Mouse (Mus musculus) left cerebral cortex, postnatal 25 days (tissue): ENCODE data around the gene Pik3ap1. TPM values are rescaled to one million over a fixed set of nuclear protein-coding genes. Genes with fewer than 3 reads are reported as not detected.
"Not testable (repeated sequence)": the region's sequence is repeated elsewhere in the genome, so short reads cannot be mapped to it uniquely, and the experiment has no call there.

Experiments
- DNase-seq, 2 experiments: peaks; one replicate each; pipeline ENCODE4 v3.0.0; 2022; ENCODE audit warnings: low spot score in 2 of 2, mixed read lengths in 1 of 2
- intact Hi-C: fragments of 180-260 bp; cut with DNase I; formaldehyde crosslinking; loops from one replicate; pipeline ENCODE4 v1.15.1; 2025
- total RNA-seq, 2 experiments: library from RNA; stranded (reverse); gene quantifications; 2 replicates each; pipeline ENCODE4 v1.2.3; 2021

The Pik3ap1 gene
- 1 to 10 TPM; 1.8 to 3.0 TPM for total RNA-seq

DNA sequence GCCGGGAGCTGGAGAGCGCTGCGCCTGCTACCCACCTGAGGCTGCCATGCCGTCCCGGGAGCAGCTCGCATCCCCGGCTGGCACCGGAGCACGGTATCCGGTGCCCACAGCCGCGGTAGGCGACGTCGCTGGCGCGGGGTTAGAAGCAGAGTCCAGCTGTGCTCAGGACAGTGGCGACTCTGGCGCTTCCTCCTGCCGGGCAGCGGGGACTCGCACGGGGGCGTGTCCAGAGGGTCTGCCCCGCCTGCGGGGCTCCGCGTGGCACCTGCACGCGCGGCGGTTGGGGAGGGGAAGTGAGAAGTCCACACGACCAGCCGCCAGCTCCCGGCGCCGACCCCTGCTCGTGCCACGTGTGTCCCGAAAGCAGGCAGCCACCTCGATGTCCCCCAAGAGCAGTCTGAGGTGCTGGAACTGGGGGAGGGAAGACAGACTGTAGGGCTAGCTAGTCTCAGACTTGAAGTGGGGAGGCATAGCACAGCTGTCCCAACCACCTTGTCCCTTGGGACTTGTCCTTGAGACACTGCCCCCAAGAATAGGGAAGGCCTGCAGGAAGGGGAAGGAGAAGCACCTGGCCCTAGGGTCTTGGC lies at the start of gene Pik3ap1:
Gene Pik3ap1, minus strand, starts transcription at position 181 of the 587 bp plus-strand sequence.
- DNase-seq: no peak
- intact Hi-C loops: no loop called here

DNA sequence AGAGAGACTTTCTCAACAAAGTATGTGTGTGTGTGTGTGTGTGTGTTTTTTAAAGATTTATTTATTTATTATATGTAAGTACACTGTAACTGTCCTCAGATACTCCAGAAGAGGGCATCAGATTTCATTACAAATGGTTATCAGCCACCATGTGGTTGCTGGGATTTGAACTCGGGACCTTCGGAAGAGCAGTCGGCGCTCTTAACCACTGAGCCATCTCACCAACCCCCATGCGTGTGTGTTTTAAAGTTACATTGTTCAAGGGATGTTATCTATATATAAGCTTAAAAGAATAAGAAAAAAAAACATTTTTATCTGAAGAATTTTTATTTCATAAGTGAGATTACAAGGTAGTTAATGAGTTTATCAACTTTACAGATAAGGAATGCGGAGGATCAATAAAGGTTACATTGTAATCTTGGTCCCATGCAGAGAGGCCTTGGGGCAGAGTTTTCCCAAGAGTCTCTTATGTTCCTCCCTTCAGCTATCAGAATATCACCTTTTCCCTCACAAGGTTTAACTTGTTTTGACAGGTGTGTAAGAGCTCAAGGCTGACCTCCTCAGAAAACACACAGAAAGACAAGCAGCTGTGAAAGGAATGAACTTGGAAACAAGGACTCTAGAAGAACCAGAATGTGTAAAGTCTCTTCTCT lies 46.7 kb upstream of the Pik3ap1 start:
- DNase-seq, intact Hi-C loops: not testable (repeated sequence)

DNA sequence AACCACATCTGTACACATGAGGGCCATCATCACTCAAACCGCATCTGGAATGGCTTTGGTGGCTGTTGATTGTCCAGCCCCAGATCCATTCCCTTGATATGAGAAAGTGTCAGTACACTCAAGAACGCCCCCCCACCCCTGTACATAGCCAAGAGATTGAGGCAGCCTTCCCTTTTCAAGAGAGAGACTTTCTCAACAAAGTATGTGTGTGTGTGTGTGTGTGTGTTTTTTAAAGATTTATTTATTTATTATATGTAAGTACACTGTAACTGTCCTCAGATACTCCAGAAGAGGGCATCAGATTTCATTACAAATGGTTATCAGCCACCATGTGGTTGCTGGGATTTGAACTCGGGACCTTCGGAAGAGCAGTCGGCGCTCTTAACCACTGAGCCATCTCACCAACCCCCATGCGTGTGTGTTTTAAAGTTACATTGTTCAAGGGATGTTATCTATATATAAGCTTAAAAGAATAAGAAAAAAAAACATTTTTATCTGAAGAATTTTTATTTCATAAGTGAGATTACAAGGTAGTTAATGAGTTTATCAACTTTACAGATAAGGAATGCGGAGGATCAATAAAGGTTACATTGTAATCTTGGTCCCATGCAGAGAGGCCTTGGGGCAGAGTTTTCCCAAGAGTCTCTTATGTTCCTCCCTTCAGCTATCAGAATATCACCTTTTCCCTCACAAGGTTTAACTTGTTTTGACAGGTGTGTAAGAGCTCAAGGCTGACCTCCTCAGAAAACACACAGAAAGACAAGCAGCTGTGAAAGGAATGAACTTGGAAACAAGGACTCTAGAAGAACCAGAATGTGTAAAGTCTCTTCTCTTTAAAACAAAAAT lies 41.2 kb upstream of the Pik3ap1 start:
- DNase-seq, intact Hi-C loops: not testable (repeated sequence)

DNA sequence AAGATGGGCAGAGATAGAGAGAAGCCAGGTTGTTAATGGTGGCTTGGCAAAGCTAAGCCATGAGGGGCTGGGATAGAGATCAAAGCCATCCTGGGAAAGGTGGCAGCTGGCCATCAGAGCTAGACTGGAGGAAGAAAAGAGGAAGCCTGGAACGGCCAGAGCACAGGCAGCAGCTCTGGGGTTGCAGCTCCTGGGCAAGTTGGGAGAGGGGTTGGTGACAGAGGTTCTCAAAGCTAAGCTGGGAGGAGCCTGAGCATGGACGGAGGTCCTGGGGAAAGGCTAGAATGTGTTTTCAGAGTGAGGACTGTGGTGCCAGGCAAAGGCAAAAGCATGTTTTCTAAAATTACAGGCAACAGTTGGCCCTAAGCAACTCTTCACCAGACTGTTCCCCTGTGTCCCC lies 36.4 kb upstream of the Pik3ap1 start:
- no peak for DNase-seq
- intact Hi-C loops: no loop called here

DNA sequence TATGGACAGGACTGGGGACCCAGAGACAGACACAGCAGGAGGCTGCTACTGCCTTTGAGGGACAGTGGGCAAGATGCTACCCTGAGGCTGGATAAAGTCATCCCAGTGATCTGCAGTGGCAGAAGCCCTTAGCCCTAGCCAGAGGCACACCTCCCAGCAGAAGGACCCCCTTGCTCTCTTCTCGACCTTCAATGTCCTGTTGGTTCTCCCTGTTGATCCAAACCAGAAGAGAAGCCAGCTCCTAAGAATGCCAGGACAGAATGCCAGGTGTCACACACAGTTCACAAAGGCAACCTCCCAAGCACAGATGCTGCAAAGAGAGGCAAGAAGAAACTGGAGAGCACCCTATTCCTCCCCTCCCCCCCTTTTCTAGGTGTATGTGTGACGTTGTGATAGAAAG lies 33.9 kb upstream of the Pik3ap1 start:
- no peak for DNase-seq
- intact Hi-C loops: no loop called here

GRCm38 (mm10) chr19:41417995-41418394 lies 33.1 kb upstream of the Pik3ap1 start:
- intact Hi-C loops: no loop called here
- DNase-seq: no peak

DNA sequence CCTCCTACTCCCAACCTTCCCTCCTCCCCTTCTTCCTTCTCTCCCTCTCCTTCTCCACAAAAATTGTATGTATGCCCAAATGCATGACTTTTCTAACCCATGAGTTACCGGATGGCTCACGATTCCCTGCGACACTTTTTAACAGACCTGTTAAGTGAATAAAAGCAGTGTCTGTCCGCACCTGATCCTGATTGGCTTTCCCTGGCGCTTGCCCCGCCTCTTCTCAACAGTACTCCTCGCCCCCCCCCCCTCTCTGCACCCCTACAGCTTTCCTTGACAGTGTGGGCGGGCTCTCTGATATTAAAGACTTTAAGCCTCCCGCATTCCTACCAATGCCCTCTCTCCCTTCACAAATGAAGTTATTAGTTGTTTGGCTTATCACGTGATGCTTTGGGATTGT lies 31.3 kb upstream of the Pik3ap1 start:
- DNase-seq: no peak
- intact Hi-C loops: no loop called here

DNA sequence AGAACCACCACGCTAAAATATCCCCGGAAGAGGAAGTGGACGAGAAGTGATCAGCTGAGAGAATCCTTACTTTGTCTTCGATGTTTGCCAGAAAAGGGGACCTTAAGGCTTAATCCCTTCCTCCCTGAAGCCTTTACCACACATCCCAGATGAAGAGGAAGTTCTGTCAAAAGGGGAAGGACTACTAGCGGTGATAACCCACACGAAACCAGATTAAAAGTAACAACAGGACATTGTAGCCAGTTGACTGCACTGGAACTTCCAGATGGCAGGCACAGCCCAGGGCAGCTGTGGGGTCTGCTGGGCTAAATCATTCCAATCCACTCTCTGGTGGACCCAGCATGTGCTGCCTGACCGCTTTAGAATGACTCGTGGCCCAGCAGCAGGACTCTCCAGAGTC lies 17.7 kb upstream of the Pik3ap1 start:
- no peak for DNase-seq
- intact Hi-C loops: no loop called here

GRCm38 (mm10) chr19:41390856-41391255 lies 6.0 kb upstream of the Pik3ap1 start:
- DNase-seq: no peak
- intact Hi-C loops: no loop called here

- intact Hi-C loops: no loop called here
- DNase-seq: no peak
Observed at GRCm38 (mm10) chr19:41389351-41389750, 4.4 kb upstream of the Pik3ap1 start.

- DNase-seq: no peak
- intact Hi-C loops: no loop called here
Observed at GRCm38 (mm10) chr19:41388242-41388641, 3.3 kb upstream of the Pik3ap1 start.

- DNase-seq: no peak
- intact Hi-C loops: no loop called here
Observed at GRCm38 (mm10) chr19:41387262-41387661, 2.4 kb upstream of the Pik3ap1 start.

GRCm38 (mm10) chr19:41384406-41384851 lies 473 bp downstream of the Pik3ap1 start:
- intact Hi-C loops: no loop called here
- peak in 1 of 2 experiments; percentile 14 for DNase-seq

DNA sequence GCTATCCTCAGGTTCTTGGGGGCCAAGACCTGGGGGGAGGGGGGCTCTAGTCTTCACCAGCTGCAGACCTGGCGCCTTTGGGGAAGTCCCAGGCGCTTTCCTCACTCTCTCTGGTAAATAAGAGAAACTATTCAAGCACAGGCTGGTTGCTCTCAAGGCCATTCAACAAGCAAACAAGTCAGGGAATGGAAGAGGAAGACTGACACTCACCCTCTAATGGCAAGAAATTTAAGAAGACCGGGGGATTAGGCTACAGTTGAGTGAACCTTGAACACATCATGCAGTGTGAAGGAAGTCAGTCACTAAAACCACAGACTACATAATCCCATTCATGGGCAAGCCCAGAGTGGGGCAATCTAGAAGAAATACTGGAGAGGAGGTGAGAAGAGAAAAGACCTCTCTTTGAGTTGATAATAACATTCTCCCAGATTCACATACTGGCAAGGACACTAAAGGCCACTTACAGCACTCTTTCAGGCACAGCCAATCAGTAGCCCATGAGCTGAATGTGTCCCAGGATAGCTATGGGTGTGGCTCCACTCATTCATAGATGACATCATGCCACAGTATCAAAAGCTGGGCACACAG lies 2.4 kb downstream of the Pik3ap1 start:
- intact Hi-C loops: no loop called here
- DNase-seq: no peak

- intact Hi-C loops: no loop called here
- no peak for DNase-seq
Observed at GRCm38 (mm10) chr19:41381581-41382239, 3.2 kb downstream of the Pik3ap1 start.

DNA sequence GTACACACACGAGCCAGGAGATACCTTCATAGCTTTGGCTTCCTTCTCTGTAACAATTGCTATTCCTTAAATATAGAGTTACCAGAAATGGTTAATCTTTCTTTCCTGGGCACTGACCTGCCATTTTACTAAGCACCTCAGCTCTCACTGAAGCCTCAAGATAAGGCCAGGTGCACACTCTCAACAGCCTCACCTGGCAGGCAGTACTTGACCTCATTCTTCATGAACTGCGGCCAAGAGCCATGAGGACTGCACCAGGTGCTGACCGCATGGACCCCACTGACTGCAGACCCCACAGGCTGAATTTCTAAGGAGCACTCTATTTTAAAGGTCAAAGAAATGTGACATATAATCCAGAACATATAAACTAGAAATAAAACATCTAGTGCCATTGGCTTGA lies 5.7 kb downstream of the Pik3ap1 start:
- intact Hi-C loops: no loop called here
- no peak for DNase-seq

GRCm38 (mm10) chr19:41375791-41376190 lies 9.1 kb downstream of the Pik3ap1 start:
- intact Hi-C loops: no loop called here
- DNase-seq: no peak

DNA sequence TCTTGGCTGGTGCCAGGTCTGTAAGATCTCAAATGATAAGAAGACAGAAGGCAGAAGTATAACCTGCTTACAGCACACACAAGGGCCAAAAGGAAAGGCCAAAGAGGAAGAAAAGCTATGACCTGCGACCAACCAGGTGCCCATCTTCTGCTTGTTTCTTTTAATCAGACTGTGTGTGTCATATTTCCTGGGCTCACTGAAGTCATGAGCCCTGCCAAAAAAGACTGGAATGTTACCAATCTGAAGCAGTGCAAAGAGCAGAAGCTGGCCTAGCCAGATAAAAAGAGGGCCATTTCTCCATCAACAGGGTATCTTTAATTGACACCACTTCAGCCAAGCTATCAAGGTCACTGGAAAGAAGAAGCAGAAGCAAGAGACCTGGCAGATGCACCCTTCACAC lies 9.8 kb downstream of the Pik3ap1 start:
- intact Hi-C loops: no loop called here
- no peak for DNase-seq

GRCm38 (mm10) chr19:41374658-41375057 lies 10.2 kb downstream of the Pik3ap1 start:
- intact Hi-C loops: no loop called here

GRCm38 (mm10) chr19:41372322-41372721 lies 12.6 kb downstream of the Pik3ap1 start:
- intact Hi-C loops: no loop called here
- no peak for DNase-seq

More at GRCm38 (mm10) chr19:41374658-41375057, 10.2 kb downstream of the Pik3ap1 start:
- DNase-seq: no peak
